Mouse (Mus musculus) midbrain, postnatal 0 days (tissue): ENCODE results near the gene Dbh. TPM values are rescaled to one million over a fixed set of nuclear protein-coding genes. Genes with fewer than 3 reads are reported as not detected.
A peak's percentile ranks its signal among the peaks of the same experiment; 100 is the strongest.

Source experiments
- ATAC-seq: fragments of 200-750 bp; cut with Nextera tagmentation; 2 replicates; pipeline ENCODE4 v1.8.0; 2017; ENCODE audit warnings: moderate number of reproducible peaks, mild to moderate bottlenecking, moderate TSS enrichment, moderate library complexity; ENCODE audit not compliant: low FRiP score
- DNase-seq: peaks from one replicate; pipeline ENCODE4 v3.0.0-alpha.2; 2015; ENCODE audit warnings: low spot score
- H3K27ac ChIP-seq: fragments of 300-500 bp; sonication (generic); 2 replicates; pipeline ENCODE4 v1.5.1; 2014; ENCODE audit warnings: low read depth, mild to moderate bottlenecking, low read length, mixed read lengths
- H3K27me3 ChIP-seq: fragments of 300-500 bp; sonication (generic); 2 replicates; pipeline ENCODE4 v1.6.1; 2014; ENCODE audit warnings: low read length, control low read depth, mixed read lengths; ENCODE audit not compliant: insufficient read depth
- H3K36me3 ChIP-seq: fragments of 300-500 bp; sonication (generic); 2 replicates; pipeline ENCODE4 v1.6.1; 2014; ENCODE audit warnings: low read length, control low read depth, mixed read lengths; ENCODE audit not compliant: insufficient read depth
- H3K4me1 ChIP-seq: fragments of 300-500 bp; sonication (generic); 2 replicates; pipeline ENCODE4 v1.6.1; 2014; ENCODE audit warnings: mild to moderate bottlenecking, control low read depth, antibody characterized with exemption, low read length, mixed read lengths; ENCODE audit not compliant: insufficient read depth
- H3K4me2 ChIP-seq: fragments of 300-500 bp; sonication (generic); 2 replicates; pipeline ENCODE4 v1.6.1; 2014; ENCODE audit warnings: low read depth, mild to moderate bottlenecking, low read length, mixed read lengths; ENCODE audit not compliant: poor library complexity, severe bottlenecking
- H3K4me3 ChIP-seq: fragments of 300-500 bp; sonication (generic); 2 replicates; pipeline ENCODE4 v1.5.1; 2014; ENCODE audit warnings: low read depth, mild to moderate bottlenecking, low read length, moderate library complexity
- H3K9ac ChIP-seq: fragments of 300-500 bp; sonication (generic); replicated peaks from 2 replicates; pipeline ENCODE4 v1.6.1; 2014; ENCODE audit warnings: mild to moderate bottlenecking, low read length, moderate library complexity, mixed read lengths; ENCODE audit not compliant: poor library complexity, severe bottlenecking
- H3K9me3 ChIP-seq: fragments of 300-500 bp; sonication (generic); 2 replicates; pipeline ENCODE4 v1.6.1; 2016; ENCODE audit warnings: low read length, control low read depth
- CTCF ChIP-seq: IDR thresholded peaks from 2 replicates; pipeline ENCODE4 v1.5.1; 2016; ENCODE audit warnings: antibody characterized with exemption, mild to moderate bottlenecking
- WGBS: fragments of 180-500 bp; shearing (Covaris S2); extraction: QIAGEN DNeasy Blood & Tissue Kit; methylation state at CpG from one replicate; pipeline ENCODE4 v1.1.7; 2014; 5-methylcytosine and 5-hydroxymethylcytosine counted together
- polyA plus RNA-seq: library from polyadenylated mRNA; unstranded; fragments of >200 nt; fragmentation: Nextera tagmentation; extraction: Ambion mirVana; gene quantifications from 2 replicates; pipeline ENCODE4 v1.2.1, GENCODE M21; 2015
- total RNA-seq: library from RNA; depleted of rRNA; stranded (reverse); fragments of >200 nt; gene quantifications from 2 replicates; pipeline ENCODE4 v1.2.3, GENCODE M21; 2014

The Dbh gene
- total and polyA plus RNA-seq, 2 experiments from 2014 or later: 0.21 to 12.3 TPM

- Histone ChIP-seq H3K27ac (no peak overlapping the region), H3K27me3 (no peaks in the 10 kb centered on the region), H3K9me3 (no peaks in the 10 kb centered on the region), H3K9ac (no peak overlapping the region), H3K4me2 (no peak overlapping the region), H3K4me3 (no peak overlapping the region), H3K4me1 (no peaks in the 10 kb centered on the region), H3K36me3 (no peaks in the 10 kb centered on the region)
- 77% methylated on average over 4 of the region's 4 CpGs for WGBS
- DNase-seq: no peak
- TF ChIP-seq CTCF: no peak
- ATAC-seq: no peak
Measured at GRCm38 (mm10) chr2:27138356-27138755, 26.7 kb upstream of the Dbh start.

GRCm38 (mm10) chr2:27141950-27142693 is 22.9 kb upstream of the Dbh start, which contains the start of gene Fam163b:
Fam163b (minus strand) TSS chr2:27142491.
- Histone ChIP-seq H3K9me3 (no peaks in the 10 kb centered on the region), H3K27ac (no peak within 1 kb of the TSS), H3K9ac (peak within 1 kb of the TSS; percentile 59), H3K4me1 (no peaks in the 10 kb centered on the region), H3K4me2 (peak within 1 kb of the TSS; percentile 91), H3K36me3 (no peaks in the 10 kb centered on the region), H3K27me3 (no peaks in the 10 kb centered on the region), H3K4me3 (peak within 1 kb of the TSS; percentile 52)
- no peak for TF ChIP-seq CTCF
- WGBS: 2% methylated on average over 45 of the region's 62 CpGs
- peak; percentile 69 for DNase-seq
- ATAC-seq: peak; percentile 72

- no peak overlapping the region for H3K9ac ChIP-seq
- peaks cover 3% of the 10 kb centered on the region for H3K4me1 ChIP-seq
- H3K4me3 ChIP-seq: no peak overlapping the region
- no peak overlapping the region for H3K27ac ChIP-seq
- no peaks in the 10 kb centered on the region for H3K27me3 ChIP-seq
- no peak overlapping the region for H3K4me2 ChIP-seq
- no peak for TF ChIP-seq CTCF
- H3K9me3 ChIP-seq: no peaks in the 10 kb centered on the region
- no peaks in the 10 kb centered on the region for H3K36me3 ChIP-seq
- ATAC-seq: no peak
- no peak for DNase-seq
- 60% methylated on average over 2 of the region's 2 CpGs for WGBS
Measured at GRCm38 (mm10) chr2:27144957-27145356, 20.1 kb upstream of the Dbh start.

- Histone ChIP-seq H3K36me3 (no peaks in the 10 kb centered on the region), H3K9ac (no peak overlapping the region), H3K4me1 (peaks cover 3% of the 10 kb centered on the region), H3K27ac (no peak overlapping the region), H3K4me3 (no peak overlapping the region), H3K27me3 (no peaks in the 10 kb centered on the region), H3K4me2 (no peak overlapping the region), H3K9me3 (no peaks in the 10 kb centered on the region)
- ATAC-seq: no peak
- no peak for DNase-seq
- WGBS: 78% methylated on average over 6 of the region's 6 CpGs
- no peak for TF ChIP-seq CTCF
Measured at GRCm38 (mm10) chr2:27146840-27147239, 18.2 kb upstream of the Dbh start.

- no peak for DNase-seq
- no peaks in the 10 kb centered on the region for H3K27me3 ChIP-seq
- no peak for TF ChIP-seq CTCF
- H3K4me1 ChIP-seq: peaks cover 3% of the 10 kb centered on the region
- no peak overlapping the region for H3K4me3 ChIP-seq
- H3K9ac ChIP-seq: no peak overlapping the region
- no peak for ATAC-seq
- no peaks in the 10 kb centered on the region for H3K36me3 ChIP-seq
- no peaks in the 10 kb centered on the region for H3K9me3 ChIP-seq
- H3K27ac ChIP-seq: no peak overlapping the region
- WGBS: 19% methylated on average over 2 of the region's 2 CpGs
- no peak overlapping the region for H3K4me2 ChIP-seq
Measured at GRCm38 (mm10) chr2:27149457-27149856, 15.6 kb upstream of the Dbh start.

GRCm38 (mm10) chr2:27154466-27155185 is 10.4 kb upstream of the Dbh start:
- Histone ChIP-seq H3K27me3 (no peaks in the 10 kb centered on the region), H3K4me1 (no peaks in the 10 kb centered on the region), H3K4me2 (no peak overlapping the region), H3K36me3 (no peaks in the 10 kb centered on the region), H3K9me3 (no peaks in the 10 kb centered on the region), H3K9ac (no peak overlapping the region), H3K4me3 (no peak overlapping the region), H3K27ac (no peak overlapping the region)
- DNase-seq: no peak
- 75% methylated on average over 10 of the region's 10 CpGs for WGBS
- no peak for TF ChIP-seq CTCF
- ATAC-seq: no peak
